Mouse (Mus musculus): ENCODE results near the gene Ybx2.

Ybx2 gene

DNA sequence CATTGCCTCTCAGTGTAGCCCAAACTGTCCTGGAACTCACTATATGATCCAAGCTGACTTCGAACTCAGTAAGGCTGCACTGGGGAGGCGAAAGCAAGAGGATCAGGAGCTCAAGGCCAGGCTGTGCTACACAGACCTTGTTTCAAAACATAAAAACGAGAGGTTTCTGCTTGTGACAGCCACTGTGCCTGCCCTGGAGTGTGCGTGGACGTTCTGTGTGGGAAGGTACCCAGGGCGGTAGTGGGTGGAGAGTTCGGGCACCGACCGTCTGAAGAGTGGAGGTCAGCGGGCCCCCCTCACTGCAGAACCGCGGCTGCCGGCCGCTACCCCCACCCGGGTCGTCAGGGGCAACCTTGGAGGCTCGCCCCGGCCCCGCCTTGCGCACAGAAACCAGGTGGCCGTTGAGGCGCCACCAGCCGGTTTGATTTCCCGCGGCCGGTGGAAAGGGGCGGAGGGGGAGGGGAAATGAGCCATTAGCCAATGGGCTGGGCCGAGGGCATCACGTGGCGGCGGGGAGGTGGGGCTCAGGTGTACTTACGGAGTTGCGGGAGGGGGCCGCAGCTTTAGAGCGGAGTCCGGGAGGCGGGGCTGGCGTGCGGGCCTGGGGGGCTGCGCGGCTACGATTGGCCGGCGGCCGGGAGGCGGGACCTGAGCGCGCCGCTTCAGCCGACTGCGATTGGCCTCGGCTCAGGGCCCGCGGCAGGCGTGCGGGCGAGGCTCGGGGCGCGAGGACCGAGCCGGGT is at the start of gene Ybx2:
Gene Ybx2 (plus strand): TSS at position 660 of the 743 bp plus-strand sequence.
- DNase-seq (ENCODE audit: low read depth, low spot score): peak; percentile 96

DNA sequence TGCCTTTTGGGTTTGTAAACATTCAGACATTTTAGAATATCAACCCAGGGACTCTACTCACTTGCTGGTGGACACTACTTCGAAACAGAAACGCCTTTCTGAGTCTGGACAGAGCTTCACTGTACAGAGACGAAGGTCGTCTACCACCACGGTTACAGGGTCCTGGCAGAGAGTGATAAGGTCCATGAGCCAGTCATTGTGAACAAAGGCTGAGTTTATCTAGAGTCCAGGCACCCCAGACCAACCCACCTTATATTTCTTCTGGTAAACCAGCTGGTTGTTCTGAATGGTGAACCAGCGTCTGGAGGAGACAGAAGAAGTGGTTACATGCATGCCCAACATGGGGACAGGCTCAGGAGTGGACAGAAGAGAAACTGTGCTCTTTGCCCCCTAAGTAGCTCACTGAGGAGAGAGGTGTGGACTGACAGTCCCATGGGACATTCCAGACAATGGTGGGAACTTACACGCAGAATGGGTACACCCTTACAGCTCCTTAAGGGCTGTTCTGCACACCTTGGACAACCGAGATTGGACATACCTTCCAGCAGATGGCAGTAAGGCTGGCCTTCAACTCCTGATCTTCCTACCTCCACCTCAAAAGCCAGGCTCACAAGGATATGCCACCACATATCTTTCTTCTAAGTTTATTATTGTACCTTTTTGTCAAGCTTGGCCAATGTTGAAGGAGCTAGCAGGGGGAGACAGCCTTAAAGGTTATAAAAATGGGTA is 48.5 kb upstream of the Ybx2 start:
- no peak for DNase-seq (ENCODE audit: low read depth, low spot score)

DNA sequence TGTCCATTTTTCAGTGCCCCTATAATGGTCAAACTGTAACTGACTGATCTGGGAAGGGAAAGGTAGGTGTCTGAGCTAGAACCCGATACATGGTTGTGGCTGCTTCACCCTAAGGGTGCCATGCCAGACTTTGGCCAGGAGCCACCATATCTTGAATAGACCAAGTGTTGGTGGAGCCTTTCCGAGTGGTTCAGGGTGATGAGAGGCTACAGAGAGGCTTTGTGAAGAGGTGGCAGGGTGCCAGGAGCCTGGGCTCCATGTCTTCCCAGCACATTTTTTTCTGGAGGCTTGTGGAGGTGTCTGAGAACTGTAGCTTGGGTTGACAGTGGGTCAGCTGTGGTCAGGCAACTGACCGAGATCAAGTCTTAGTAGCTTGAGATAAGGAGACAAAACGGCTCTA is 44.1 kb upstream of the Ybx2 start:
- peak; percentile 81 for DNase-seq (ENCODE audit: low read depth, low spot score)

DNA sequence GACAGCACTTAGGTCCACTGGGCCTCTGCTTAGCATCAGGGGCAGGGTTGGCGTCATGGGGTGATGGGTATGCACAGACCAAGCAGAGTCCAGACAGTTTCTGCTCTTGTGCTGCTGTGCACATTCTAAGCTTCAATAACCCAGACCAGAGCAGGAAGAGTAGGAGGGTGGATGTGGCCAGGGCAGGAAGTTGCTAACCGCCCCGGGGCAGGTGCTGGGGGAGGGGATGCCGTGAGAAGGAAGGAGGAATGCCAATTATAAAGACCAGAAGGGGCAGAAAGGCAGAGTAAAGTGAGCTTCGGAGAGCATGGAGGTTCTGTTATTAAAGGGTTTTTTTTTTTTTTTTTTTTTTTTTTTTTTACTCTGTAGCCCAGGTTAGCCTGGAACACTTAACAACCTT is 40.9 kb upstream of the Ybx2 start:
- DNase-seq (ENCODE audit: low read depth, low spot score): no peak

DNA sequence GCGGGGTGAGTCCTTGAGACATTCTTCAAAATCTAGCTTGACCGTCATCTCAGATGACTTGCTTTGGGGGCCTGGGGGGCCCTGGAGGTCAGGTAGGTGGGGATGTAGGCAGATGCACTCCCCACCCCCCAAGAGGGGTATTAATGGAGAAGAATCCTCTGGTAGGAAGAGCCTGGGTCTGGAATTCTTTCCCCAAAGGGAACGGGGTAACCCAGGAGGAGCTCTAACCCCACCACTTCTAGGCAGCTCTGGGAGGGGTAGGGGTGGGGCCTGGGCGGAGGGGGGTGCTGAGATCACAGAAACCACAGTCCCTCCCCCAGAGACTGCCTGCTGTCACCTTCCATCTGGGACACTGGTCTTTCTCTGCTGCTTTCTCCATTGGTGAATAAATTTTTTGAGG is 40.3 kb upstream of the Ybx2 start, which contains the start of gene Acap1:
Gene Acap1 (minus strand): TSS at position 249 of the 400 bp plus-strand sequence.
- no peak for DNase-seq (ENCODE audit: low read depth, low spot score)

DNA sequence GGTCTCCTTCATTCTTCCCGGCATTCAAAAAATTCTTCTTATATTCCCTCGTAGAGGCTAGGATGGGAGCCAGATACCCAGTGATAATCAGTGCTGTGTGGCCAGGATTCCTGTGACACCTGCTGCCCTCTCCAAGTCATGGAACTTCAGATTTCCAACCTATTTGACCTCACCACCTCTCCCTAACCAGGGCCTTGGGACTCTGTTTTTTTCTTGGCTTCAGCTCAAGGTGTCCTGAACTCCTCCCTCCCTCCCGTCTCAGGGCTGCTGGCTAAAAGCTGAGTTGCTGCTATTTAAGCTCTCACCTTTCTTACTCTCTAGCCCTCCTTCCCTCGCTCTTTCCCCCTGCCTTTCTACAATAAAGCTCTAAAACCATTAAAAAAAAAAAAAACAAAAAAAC is 35.7 kb upstream of the Ybx2 start:
- no peak for DNase-seq (ENCODE audit: low read depth, low spot score)

DNA sequence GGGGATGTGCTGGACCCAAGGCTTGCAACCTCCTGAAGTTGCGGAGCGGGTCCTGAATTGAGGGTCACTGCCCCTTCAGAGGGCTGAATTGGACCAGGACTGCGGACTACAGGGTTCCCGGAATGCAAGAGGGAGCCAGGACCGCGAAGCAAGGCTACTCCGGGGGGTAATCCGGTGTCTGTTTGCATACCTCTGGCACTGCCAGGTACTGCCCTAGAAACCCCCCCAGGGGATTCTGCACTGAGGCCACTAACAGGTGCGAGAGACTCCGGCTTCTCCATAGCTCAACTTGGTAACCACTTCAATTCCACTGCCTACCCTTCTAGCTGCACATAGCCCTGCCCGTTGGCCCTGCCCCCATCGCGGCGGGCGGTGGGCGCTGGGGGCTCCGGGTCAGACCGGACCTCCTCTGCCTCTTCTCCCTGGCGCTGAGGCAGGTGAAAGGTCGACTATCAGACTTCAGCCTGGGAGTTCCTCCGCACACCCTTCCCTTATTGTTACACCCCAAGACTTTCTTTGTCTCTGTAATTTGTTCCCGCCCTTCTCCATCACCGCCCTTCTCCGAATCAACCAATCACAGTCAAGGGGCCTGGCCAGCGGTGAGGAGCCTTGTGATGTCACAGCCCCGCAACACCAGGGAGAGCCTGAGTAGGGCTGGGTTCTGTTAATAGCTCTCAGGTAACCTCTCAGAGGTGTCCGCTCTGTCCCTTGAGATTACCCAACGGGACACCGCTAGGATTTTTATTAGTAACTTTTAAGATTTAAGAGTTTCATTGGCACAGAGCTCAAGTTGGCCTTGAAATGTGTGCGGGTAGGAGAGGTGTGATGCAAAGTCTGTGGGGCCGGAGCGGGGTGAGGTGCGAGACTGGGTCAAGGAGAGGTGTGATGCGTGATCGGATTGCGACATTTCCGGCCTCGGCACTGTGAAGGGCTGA is 34.9 kb upstream of the Ybx2 start, which contains the start of the genes 2810408A11Rik and Neurl4:
Gene 2810408A11Rik (minus strand): TSS at position 517 of the 935 bp plus-strand sequence.
Gene Neurl4 (plus strand): TSS at position 602 of the 935 bp plus-strand sequence.
- DNase-seq (ENCODE audit: low read depth, low spot score): peak; percentile 98

DNA sequence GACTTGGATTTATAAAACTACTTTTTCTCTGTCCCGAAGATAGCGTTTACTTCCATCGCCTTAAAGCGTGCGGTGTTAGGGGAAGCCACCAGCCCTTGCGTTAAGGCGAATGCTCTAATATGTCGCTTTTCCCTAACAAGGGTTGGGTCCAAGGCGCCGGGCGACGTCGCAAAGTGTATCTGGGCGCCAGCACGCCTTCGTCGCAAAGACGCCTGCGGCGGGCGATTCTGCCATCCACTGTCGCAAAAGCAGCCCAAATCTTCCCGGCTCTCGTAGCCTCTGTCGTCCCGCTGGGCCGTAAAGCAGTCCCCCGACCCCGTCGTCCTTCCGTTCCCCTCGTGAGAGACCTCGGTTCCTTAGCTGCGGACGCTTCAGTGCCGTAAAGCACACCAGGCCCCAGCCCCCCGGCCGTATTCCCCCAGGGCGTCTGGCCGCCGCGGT is 34.2 kb upstream of the Ybx2 start:
- DNase-seq (ENCODE audit: low read depth, low spot score): peak; percentile 100

DNA sequence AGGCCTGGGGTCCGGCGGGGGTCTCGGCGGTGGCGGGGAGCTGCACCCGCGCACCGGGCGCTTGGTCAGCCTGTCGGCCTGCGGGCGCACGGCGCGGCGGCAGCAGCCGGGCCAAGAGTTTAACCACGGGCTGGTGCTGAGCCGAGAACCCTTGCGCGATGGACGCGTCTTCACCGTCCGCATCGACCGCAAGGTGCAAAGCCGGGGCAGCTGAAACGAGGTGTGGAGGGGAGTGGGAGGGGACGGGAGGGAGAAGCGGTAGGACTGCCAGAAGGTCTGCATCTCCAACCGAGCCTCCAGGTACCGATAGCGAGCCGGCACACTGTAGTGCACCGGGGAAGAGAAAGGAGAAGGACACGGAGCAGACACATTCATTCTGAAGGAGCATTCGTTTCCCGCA is 33.6 kb upstream of the Ybx2 start:
- peak; percentile 31 for DNase-seq (ENCODE audit: low read depth, low spot score)

DNA sequence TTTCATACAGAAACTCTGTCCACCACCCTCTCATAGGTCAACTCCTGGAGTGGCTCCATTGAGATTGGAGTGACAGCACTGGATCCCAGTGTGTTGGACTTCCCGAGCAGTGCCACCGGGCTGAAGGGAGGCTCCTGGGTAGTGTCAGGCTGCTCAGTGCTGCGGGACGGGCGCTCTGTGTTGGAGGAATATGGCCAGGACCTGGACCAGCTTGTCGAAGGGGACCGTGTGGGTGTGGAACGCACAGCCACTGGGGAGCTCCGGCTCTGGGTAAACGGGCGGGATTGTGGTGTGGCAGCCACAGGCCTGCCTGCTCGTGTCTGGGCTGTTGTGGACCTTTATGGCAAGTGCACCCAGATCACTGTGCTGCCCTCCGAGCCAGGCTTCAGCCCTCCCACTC is 32.6 kb upstream of the Ybx2 start:
- no peak for DNase-seq (ENCODE audit: low read depth, low spot score)

DNA sequence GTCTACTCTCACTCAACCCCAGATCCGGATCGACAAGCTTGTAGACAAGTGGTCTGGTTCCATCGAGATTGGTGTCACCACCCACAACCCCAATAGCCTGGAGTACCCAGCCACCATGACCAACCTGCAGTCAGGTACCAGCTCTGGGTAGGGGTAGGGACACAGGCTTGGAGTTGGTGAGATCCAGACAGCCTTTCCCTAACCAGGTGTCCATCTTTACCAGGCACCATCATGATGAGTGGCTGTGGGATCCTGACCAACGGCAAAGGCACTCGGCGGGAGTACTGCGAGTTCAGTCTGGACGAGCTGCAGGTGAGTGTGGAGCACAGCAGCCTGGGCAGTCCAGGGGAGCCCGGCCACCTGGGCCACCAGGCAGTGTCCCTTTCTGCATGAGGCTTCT is 31.3 kb upstream of the Ybx2 start:
- DNase-seq (ENCODE audit: low read depth, low spot score): no peak

DNA sequence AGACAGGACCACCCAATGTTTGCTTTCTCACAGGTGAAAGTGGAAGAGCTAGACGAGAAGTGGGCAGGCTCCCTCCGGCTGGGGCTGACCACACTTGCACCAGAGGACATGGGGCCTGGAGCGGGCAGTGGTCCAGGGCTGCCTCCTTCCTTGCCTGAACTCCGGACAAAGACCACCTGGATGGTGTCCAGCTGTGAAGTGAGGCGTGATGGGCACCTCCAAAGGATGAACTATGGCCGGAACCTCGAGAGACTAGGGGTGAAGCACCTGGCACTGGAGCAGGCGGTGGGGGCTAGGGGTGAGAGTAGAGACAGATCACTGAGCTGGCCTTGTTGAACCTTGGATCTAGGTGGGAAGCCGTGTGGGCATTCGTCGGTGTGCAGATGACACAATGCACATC is 27.0 kb upstream of the Ybx2 start:
- no peak for DNase-seq (ENCODE audit: low read depth, low spot score)

DNA sequence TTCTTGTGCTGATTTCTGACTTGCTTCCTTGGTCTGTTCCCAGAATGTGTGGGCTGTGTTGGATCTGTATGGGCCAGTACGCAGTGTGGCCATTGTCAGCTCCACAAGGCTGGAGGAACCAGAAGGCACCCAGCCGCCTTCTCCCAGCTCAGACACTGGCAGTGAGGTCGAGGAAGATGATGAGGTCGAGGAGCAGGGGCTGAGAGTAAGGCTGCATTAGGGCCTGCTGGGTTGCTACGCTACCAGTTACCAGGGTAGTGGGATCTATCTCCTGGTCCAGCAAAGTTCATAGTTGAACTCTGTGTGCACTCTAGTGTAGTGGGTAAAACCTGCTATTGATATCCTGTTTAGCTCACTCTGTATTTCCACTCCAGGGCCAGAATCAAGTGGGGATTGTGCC is 26.4 kb upstream of the Ybx2 start:
- DNase-seq (ENCODE audit: low read depth, low spot score): no peak

DNA sequence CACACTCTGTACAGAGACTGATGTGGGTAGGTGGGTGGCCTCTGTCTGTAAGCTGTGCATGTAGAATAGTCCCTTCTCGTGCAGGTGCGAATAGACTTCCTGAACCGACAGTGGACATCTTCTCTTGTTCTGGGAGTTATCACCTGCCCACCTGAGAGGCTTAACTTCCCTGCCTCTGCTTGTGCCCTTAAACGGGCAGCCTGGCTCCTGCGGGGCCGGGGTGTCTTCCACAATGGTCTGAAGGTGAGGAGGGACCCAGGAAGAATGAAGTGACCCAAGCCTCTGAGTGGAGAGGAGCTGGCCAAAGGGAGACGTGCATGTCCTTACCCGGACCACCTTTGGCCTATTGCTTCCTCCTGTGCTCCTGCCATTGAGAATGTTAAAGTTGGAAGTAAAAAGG is 25.4 kb upstream of the Ybx2 start:
- DNase-seq (ENCODE audit: low read depth, low spot score): no peak

DNA sequence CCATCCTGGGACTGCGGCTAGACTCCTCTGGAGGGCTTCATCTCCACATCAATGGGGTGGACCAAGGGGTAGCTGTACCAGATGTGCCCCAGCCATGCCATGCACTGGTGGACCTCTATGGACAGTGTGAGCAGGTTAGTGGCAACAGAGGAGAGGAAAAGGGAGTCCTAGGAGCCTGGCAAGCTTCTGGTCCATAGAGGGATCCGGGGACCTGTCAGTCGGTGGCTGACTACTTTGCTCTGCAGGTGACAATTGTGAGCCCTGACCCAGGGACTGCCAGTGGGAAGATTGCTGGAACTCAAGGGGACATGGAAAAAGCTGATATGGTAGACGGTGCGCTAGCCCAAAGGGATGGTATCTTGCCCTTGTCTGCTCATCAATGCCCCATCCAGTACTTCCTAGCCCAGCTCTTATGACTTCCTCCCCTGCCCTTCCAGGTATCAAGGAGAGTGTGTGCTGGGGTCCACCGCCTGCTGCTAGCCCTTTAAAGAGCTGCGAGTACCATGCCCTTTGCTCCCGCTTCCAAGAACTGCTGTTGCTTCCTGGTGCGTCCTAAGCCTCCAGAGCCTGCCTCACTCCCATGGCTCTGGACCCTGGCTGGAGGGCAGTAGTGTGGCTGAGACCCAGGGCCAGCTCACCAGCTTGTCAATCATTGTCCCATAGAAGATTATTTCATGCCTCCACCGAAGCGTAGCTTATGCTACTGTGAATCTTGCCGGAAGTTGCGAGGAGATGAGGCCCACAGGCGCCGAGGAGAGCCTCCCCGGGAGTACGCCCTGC is 24.6 kb upstream of the Ybx2 start:
- no peak for DNase-seq (ENCODE audit: low read depth, low spot score)

DNA sequence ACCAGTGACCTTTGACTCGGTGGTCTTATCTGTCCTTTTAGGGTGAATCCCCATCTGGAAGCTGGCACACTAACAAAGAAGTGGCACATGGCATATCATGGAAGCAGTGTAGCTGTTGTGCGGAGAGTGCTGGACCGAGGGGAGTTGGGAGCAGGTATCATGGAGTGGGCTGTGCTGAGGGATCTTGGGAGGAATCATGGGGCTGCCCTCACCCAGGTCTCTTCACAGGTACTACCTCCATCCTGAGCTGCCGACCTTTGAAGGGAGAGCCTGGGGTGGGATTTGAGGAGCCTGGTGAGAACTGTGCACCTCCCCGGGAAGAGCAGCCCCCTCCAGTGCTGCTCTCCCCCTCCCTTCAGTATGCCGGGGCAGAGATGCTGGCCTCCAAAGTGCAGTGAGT is 23.9 kb upstream of the Ybx2 start:
- no peak for DNase-seq (ENCODE audit: low read depth, low spot score)

DNA sequence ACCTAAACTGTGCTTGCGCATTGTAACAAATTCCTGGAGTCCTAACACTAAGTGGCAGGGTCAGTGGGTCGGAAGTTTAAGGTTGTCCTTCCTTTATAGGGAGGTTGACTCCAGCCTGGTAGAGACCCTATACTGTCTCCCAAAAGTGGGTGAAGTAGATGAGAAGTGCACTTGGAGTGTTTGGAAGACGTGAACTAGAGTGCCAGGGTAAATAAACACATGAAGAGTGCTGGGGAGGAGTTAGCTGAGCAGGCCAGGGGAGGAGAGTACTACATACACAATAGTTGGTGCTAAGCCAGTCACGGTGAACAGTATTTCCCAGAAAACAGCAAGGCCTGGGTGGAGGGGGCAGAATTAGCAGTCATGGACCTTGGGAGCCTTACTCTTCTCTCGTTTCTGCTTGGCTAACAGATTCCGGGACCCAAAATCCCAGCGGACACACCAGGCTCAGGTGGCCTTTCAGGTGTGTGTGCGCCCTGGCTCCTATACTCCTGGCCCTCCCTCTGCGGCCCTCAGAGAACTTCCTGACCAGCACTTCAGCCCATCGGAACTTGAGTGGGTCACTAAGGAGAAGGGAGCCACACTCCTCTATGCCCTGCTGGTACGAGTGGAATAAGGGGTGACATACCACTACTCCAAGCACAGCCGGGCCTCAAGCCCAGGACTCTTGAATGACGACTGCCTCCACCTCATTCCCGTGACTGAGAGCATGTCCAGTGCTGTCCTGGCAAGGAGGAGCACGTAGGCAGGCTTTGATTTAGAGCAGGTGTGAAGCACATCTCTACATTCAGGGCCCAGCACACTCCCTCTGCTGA is 22.7 kb upstream of the Ybx2 start:
- no peak for DNase-seq (ENCODE audit: low read depth, low spot score)

DNA sequence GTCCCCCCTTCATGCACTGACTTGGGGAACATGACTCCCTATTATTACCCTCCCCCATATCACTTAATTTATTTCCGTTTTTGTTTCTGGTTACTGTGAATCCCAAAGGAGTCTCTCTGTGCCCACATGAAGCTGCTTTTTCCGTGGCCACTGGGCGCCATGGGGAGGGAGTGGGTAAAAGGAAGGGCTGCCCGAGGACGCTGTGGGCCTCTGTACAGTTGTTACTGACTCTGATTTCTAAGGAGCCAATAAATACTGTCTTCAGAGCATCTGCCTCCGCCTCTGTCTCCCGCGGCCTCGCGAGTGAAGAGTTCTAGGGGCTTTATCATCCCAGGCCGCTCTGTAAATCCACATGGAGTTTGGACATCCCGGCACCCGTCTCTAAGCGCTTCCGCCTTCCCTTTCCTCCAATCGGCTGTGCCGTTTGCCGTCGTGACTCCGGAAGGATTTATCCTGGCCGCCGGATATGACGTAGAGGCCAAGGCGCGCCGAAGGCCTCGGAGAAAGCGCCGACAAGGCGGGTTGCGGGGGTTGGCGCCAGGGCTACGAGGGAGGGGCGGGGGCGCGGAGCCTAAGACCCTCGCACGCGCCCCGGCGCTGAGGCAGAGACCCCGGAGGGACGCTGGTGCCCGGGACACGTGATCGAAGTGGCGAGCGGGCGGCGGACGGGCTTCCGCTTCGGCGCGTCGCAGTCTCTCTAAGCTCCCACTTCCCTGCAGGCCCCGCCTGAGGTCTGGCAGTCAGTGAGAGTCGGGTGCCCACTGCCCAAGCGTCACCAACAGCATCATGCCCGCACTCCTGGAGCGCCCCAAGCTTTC is 21.8 kb upstream of the Ybx2 start, which contains the start of gene Gps2:
Gene Gps2 (plus strand): TSS at position 335 of the 818 bp plus-strand sequence.
- DNase-seq (ENCODE audit: low read depth, low spot score): peak; percentile 99

DNA sequence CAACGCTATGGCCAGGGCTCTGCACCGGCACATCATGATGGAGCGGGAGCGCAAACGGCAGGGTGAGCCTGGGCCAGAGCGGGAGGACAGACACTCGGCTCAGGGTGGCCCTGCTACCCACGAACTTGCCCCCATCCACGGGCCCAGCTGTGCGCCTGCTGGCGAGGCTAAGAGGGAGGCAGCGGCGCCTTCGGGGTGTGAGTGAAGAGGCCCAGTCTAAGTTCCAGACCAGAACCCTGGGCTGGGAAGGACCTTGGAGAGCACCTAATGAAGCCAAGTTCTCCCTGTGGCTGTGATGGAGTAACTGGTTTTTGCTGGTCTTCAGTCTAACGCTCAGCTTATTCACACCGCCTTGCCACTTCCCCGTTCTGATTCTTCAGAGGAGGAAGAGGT is 21.2 kb upstream of the Ybx2 start:
- DNase-seq (ENCODE audit: low read depth, low spot score): no peak
